Mouse (Mus musculus) cortical plate, adult 2 months (tissue): ENCODE measurements at regions not wholly inside any gene's neighbourhood (a gene's known extent, or its start where the extent isn't known, plus 50 kb on each side); places are given as distances from the start of the nearest gene placed in this dataset.

ENCODE experiments used
- CTCF ChIP-seq: fragments of 200-500 bp; IDR thresholded peaks from 2 replicates; pipeline ENCODE4 v1.5.1; 2011; ENCODE audit warnings: mild to moderate bottlenecking, control low read depth, low read length; ENCODE audit not compliant: insufficient read depth; ENCODE audit errors: extremely low read depth
- POLR2A ChIP-seq: fragments of 200-500 bp; IDR thresholded peaks from 2 replicates; pipeline ENCODE4 v1.6.1; 2011; ENCODE audit warnings: mild to moderate bottlenecking, low read length, control low read depth; ENCODE audit not compliant: insufficient read depth; ENCODE audit errors: extremely low read depth

DNA sequence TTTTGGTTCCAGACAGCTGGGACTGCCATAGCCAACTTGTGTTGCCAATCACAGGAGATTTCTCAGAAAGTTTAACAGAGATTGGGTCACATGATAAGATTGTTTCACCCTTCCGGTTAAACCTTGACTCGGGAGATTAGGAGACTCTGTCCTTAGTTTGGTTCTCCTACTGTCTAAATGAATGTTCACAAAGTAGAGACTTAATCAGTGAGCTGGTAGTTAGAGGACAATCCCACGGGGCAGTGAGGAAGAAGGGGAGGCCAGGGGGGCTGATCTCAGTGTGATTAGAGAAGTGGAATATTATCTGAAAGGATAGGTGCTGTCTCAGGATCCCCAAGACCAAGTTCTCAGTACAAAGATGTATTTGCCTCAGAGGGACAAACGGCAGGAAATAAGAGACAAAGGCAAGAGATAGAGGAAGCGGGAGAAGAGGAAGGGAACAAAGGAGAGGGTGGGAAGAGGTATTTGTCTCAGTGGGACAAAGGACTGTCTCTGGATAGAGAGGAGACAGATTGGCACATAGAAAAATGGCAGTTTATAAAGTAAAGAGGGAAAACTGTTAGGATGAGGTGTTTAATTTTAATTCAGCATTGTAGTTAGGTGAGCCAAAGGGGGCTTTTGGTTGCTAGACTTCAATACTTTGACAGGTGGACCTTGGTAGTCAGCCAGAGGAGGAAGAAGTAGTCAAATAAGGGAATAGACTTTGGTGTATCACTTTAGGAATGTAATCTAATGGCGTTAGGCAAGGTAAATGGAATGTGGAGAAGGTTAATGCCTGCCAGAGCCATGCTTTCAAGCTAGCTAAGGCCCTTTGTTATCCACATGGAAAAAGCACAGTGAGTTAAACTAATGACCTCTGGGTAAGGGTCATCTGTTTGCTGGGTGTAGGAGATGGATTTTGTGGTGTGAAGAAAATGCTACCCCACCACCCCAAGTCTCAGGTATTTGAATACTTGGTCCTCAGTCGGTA lies 110.2 kb upstream of the Zfp648 start:
- no peak for TF ChIP-seq CTCF
- TF ChIP-seq POLR2A = no peak
